Mouse (Mus musculus): ENCODE measurements around the gene Poldip3. TPM values are rescaled to one million over a fixed set of nuclear protein-coding genes. Genes with fewer than 3 reads are reported as not detected.

Gene Poldip3
- polyA plus RNA-seq, 1 experiment: 64.2 TPM

- TF ChIP-seq CTCF (IDR thresholded peaks at IDR 0.05; ENCODE audit: low read depth, low read length) (peak; percentile 61), POLR2A (IDR thresholded peaks at IDR 0.05; ENCODE audit: borderline replicate concordance, low read depth, low read length) (no peak)
- Histone ChIP-seq H3K27ac (ENCODE audit: insufficient read depth, low read depth, low read length) (no peak overlapping the region), H3K4me3 (ENCODE audit: insufficient read depth, low read length) (no peak overlapping the region), H3K4me1 (ENCODE audit: control insufficient read depth, insufficient read depth, low read length) (peaks cover 3% of the 10 kb centered on the region; the same call in 1 of the 2 replicates)
Observed at GRCm38 (mm10) chr15:83156929-83157666, 7.9 kb upstream of the Poldip3 start.

GRCm38 (mm10) chr15:83155672-83156419 lies 6.7 kb upstream of the Poldip3 start:
- H3K4me3 ChIP-seq (ENCODE audit: insufficient read depth, low read length): no peak overlapping the region
- TF ChIP-seq CTCF (IDR thresholded peaks at IDR 0.05; ENCODE audit: low read depth, low read length) (no peak), POLR2A (IDR thresholded peaks at IDR 0.05; ENCODE audit: borderline replicate concordance, low read depth, low read length) (no peak)
- no peak overlapping the region for H3K27ac ChIP-seq (ENCODE audit: insufficient read depth, low read depth, low read length)
- peaks cover 3% of the 10 kb centered on the region; the same call in 1 of the 2 replicates for H3K4me1 ChIP-seq (ENCODE audit: control insufficient read depth, insufficient read depth, low read length)

- no peak for TF ChIP-seq POLR2A (IDR thresholded peaks at IDR 0.05; ENCODE audit: borderline replicate concordance, low read depth, low read length)
- no peak for TF ChIP-seq CTCF (IDR thresholded peaks at IDR 0.05; ENCODE audit: low read depth, low read length)
- no peak overlapping the region for H3K27ac ChIP-seq (ENCODE audit: insufficient read depth, low read depth, low read length)
- H3K4me1 ChIP-seq (ENCODE audit: control insufficient read depth, insufficient read depth, low read length): peaks cover 3% of the 10 kb centered on the region; the same call in 1 of the 2 replicates
- H3K4me3 ChIP-seq (ENCODE audit: insufficient read depth, low read length): no peak overlapping the region
Observed at GRCm38 (mm10) chr15:83154309-83154708, 5.1 kb upstream of the Poldip3 start.

GRCm38 (mm10) chr15:83150694-83151093 lies 1.5 kb upstream of the Poldip3 start:
- no peak overlapping the region for H3K4me3 ChIP-seq (ENCODE audit: insufficient read depth, low read length)
- peaks cover 17% of the 10 kb centered on the region for H3K4me1 ChIP-seq (ENCODE audit: control insufficient read depth, insufficient read depth, low read length)
- H3K27ac ChIP-seq (ENCODE audit: insufficient read depth, low read depth, low read length): no peak overlapping the region
- TF ChIP-seq POLR2A (IDR thresholded peaks at IDR 0.05; ENCODE audit: borderline replicate concordance, low read depth, low read length) (no peak), CTCF (IDR thresholded peaks at IDR 0.05; ENCODE audit: low read depth, low read length) (no peak)

GRCm38 (mm10) chr15:83150073-83150442 lies 874 bp upstream of the Poldip3 start:
- TF ChIP-seq POLR2A (IDR thresholded peaks at IDR 0.05; ENCODE audit: borderline replicate concordance, low read depth, low read length) (no peak), CTCF (IDR thresholded peaks at IDR 0.05; ENCODE audit: low read depth, low read length) (no peak)
- H3K4me1 ChIP-seq (ENCODE audit: control insufficient read depth, insufficient read depth, low read length): peaks cover 22% of the 10 kb centered on the region
- H3K27ac ChIP-seq (ENCODE audit: insufficient read depth, low read depth, low read length): peak overlapping the region; percentile 79
- peak overlapping the region; percentile 17; the same call in 1 of the 2 replicates for H3K4me3 ChIP-seq (ENCODE audit: insufficient read depth, low read length)

GRCm38 (mm10) chr15:83148801-83149195 lies 386 bp downstream of the Poldip3 start:
- H3K4me1 ChIP-seq (ENCODE audit: control insufficient read depth, insufficient read depth, low read length): peaks cover 24% of the 10 kb centered on the region

GRCm38 (mm10) chr15:83148395-83148794 lies 789 bp downstream of the Poldip3 start:
- peak overlapping the region; percentile 97 for H3K27ac ChIP-seq (ENCODE audit: insufficient read depth, low read depth, low read length)
- peaks cover 24% of the 10 kb centered on the region for H3K4me1 ChIP-seq (ENCODE audit: control insufficient read depth, insufficient read depth, low read length)
- TF ChIP-seq CTCF (IDR thresholded peaks at IDR 0.05; ENCODE audit: low read depth, low read length): no peak
- no peak for TF ChIP-seq POLR2A (IDR thresholded peaks at IDR 0.05; ENCODE audit: borderline replicate concordance, low read depth, low read length)
- peak overlapping the region; percentile 99 for H3K4me3 ChIP-seq (ENCODE audit: insufficient read depth, low read length)

More at GRCm38 (mm10) chr15:83148801-83149195, 386 bp downstream of the Poldip3 start:
- TF ChIP-seq CTCF (IDR thresholded peaks at IDR 0.05; ENCODE audit: low read depth, low read length) (no peak), POLR2A (IDR thresholded peaks at IDR 0.05; ENCODE audit: borderline replicate concordance, low read depth, low read length) (no peak)
- Histone ChIP-seq H3K4me3 (ENCODE audit: insufficient read depth, low read length) (peak overlapping the region; percentile 99), H3K27ac (ENCODE audit: insufficient read depth, low read depth, low read length) (peak overlapping the region; percentile 97)

- Histone ChIP-seq H3K4me1 (ENCODE audit: control insufficient read depth, insufficient read depth, low read length) (peaks cover 32% of the 10 kb centered on the region), H3K27ac (ENCODE audit: insufficient read depth, low read depth, low read length) (peak overlapping the region; percentile 10; the same call in 1 of the 2 replicates), H3K4me3 (ENCODE audit: insufficient read depth, low read length) (no peak overlapping the region)
- TF ChIP-seq POLR2A (IDR thresholded peaks at IDR 0.05; ENCODE audit: borderline replicate concordance, low read depth, low read length) (no peak), CTCF (IDR thresholded peaks at IDR 0.05; ENCODE audit: low read depth, low read length) (no peak)
Observed at GRCm38 (mm10) chr15:83145541-83145940, 3.6 kb downstream of the Poldip3 start.

GRCm38 (mm10) chr15:83142861-83143260 lies 6.3 kb downstream of the Poldip3 start:
- TF ChIP-seq CTCF (IDR thresholded peaks at IDR 0.05; ENCODE audit: low read depth, low read length) (no peak), POLR2A (IDR thresholded peaks at IDR 0.05; ENCODE audit: borderline replicate concordance, low read depth, low read length) (no peak)
- H3K4me3 ChIP-seq (ENCODE audit: insufficient read depth, low read length): no peak overlapping the region
- H3K4me1 ChIP-seq (ENCODE audit: control insufficient read depth, insufficient read depth, low read length): peaks cover 40% of the 10 kb centered on the region
- no peak overlapping the region for H3K27ac ChIP-seq (ENCODE audit: insufficient read depth, low read depth, low read length)

- H3K27ac ChIP-seq (ENCODE audit: insufficient read depth, low read depth, low read length): no peak overlapping the region
- TF ChIP-seq CTCF (IDR thresholded peaks at IDR 0.05; ENCODE audit: low read depth, low read length) (no peak), POLR2A (IDR thresholded peaks at IDR 0.05; ENCODE audit: borderline replicate concordance, low read depth, low read length) (no peak)
Observed at GRCm38 (mm10) chr15:83135654-83136053, 13.5 kb downstream of the Poldip3 start.

More at GRCm38 (mm10) chr15:83135654-83136053, 13.5 kb downstream of the Poldip3 start:
- H3K4me1 ChIP-seq (ENCODE audit: control insufficient read depth, insufficient read depth, low read length): peaks cover 24% of the 10 kb centered on the region
- H3K4me3 ChIP-seq (ENCODE audit: insufficient read depth, low read length): no peak overlapping the region
